Mouse (Mus musculus): Measurements from ENCODE around the gene Foxd1.

Gene Foxd1

GRCm38 (mm10) chr13:98390771-98391634, 37.0 kb downstream of the Foxd1 start:
- peak; percentile 12 for DNase-seq

DNA sequence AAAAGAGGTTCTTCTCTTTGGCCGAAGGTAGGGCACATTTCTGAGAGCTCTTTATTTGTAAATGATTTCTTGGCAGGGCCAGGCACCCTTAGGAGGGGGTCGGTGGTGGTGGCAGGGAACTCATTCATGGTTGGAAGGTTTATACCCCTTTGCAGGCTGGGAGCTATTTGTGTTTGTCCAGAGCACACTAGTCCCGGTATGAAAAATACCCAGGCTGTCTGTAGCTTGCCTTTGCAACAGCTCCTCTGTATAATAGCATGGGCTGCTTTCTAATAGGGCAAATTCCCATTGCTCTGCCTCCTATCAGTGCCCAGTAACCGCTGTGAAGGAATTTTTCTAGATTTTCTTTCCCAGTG, 37.6 kb downstream of the Foxd1 start:
- DNase-seq, result no peak

- no peak for DNase-seq
Measured at GRCm38 (mm10) chr13:98392031-98392430, 38.0 kb downstream of the Foxd1 start.

GRCm38 (mm10) chr13:98393356-98394070, 39.5 kb downstream of the Foxd1 start:
- no peak for DNase-seq
